Mouse (Mus musculus): ENCODE results near the gene Adgrl3.

DNA sequence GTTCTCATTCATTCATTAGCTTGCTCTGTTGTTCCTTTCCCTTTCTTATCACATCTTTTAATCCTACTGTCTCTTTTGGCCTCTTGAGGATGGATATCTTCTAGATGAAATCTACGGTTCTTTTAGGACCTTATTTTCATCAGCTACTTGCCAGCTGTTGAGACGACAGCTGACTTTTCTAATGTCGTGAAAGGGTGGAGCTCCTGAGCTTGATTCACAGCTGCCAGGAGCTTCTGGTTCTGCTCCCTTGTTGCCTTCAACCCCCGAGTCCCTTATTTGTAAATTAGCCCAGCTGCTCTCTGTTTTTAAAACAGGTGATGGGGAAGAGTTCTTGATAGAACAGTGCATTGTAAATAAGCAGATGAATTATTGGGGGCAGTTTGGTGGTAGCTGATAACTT lies 48.9 kb downstream of the Adgrl3 start:
- no peak for TF ChIP-seq POLR2A (IDR thresholded peaks at IDR 0.05; ENCODE audit: insufficient read depth, low read length)
- TF ChIP-seq CTCF (IDR thresholded peaks at IDR 0.05; ENCODE audit: low read depth, low read length), result no peak
- no peak for TF ChIP-seq EP300 (IDR thresholded peaks at IDR 0.05; ENCODE audit: insufficient read depth, low read depth, low read length)
